Mouse (Mus musculus): ENCODE results near the gene Rrbp1.

The Rrbp1 gene

GRCm38 (mm10) chr2:144011080-144011551, at the start of gene Rrbp1:
Gene Rrbp1 (minus strand): TSS chr2:144011263.
- peak; percentile 93 for DNase-seq (ENCODE audit: low spot score)

DNA sequence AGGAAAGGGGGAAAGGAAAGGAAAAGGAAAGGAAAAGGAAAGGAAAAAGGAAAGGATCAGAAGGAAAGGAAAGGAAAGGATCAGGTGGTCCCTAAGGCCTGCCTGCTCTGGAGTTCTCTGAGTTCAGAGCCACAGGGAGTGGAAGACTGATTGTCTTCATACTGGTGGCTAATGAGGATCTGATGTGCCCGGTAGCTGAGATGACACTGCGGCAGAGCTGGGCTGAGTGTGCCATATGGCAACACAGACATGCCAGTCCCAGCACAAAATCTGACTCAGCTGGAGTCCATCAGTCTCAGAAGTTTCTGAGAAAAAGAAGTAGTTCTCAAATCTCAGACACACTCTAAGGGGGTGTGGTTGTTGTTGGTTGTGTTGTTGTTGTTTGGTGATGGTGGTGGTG, 46.7 kb upstream of the Rrbp1 start:
- DNase-seq (ENCODE audit: low spot score) = no peak

DNA sequence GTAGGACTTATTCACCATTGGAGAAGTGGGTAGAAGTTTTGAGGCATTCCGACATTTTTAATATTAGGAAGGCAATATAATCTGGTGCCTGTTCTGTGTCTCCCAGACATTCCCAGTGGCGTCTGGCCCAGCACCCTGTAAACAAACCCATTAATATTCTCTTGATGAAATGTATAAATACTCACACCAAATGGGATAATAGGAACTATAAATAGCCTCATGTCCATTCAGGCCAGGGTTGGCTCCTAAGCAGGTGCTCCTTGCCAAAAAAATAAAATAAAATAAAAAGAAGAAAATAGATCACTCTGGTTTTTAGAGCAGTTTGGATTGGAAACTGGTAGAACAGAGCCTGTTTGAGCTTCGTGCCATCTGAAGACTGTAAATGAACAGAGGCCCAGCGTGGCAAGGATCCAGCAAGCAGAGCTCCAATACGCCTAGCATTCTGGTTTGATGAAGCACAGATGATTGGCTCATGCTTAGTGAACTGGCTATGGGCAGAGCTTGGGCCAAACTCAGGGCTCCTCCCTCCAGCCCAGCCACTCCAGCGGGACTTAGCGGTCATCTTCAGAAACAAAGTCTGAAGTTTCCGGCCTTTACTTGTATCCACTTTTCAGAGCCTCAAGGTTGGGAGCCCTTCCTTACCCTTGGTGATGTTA, 41.5 kb upstream of the Rrbp1 start:
- DNase-seq (ENCODE audit: low spot score) = peak; percentile 73

- DNase-seq (ENCODE audit: low spot score) = no peak
Observed at GRCm38 (mm10) chr2:144050861-144051260, 39.8 kb upstream of the Rrbp1 start.

DNA sequence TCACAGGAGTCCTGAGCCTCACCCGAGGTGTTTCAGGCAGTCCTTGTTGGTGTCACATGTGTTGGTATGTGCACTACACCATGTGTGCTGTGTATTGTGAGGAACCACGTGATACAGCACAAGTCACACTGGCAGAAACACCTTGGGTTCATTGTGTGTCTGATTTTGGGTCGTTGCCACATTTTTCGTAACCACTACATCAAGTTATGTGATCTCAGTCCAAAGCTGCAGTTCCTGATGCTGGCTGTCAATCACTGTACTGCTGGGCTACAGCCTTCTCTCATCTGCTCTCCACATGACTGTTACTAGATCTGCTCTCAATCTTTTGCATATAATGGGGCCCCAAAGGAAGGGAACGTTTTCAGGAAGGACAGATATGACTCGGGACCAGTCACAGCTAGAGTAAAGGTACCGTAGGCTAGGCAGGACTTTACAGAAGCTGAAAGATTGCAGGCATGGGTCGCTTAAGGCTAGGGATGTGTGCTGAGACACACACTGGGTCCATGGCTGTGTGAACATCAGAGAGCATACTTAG, 39.1 kb upstream of the Rrbp1 start:
- no peak for DNase-seq (ENCODE audit: low spot score)

DNA sequence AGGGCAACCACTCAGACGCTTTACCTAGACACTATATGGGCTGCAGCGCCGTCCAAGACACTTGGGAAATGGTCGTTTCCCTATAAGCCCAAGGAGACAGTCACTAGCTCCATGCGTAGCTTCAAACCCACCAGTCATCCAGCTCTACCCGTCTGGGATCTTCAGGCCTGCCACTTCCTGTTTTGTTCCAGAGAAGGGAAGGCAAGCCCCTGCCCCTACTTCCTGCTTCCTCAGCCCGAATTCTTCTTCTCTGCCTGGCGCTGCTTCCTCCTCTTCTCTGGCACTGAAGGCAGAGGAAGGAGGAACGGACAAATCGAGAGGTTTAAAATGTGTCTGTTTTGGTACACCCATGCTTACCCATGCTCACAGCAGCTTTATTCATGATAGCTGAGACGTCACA, 35.9 kb upstream of the Rrbp1 start:
- no peak for DNase-seq (ENCODE audit: low spot score)

GRCm38 (mm10) chr2:144045756-144046560, 34.9 kb upstream of the Rrbp1 start:
- DNase-seq (ENCODE audit: low spot score) = no peak

DNA sequence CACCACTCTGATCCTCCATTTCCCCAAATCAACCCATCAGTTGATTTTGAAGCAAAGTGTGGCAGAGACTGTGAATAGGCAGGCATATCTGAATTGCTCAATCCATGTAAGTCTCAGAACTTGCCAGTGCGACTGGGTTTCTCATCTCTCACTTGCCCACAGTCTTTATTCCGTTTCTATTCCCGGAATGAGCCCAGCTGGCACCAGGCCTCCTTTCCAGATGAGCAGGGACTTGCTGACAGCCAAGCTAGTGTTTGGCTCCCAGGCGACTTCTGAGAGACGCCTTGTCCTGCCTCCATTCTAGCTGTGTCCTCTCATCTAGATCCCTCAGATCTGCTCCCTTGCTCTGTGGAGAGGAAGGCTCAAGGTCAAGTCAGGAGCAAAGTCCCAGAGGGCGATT, 33.7 kb upstream of the Rrbp1 start:
- DNase-seq (ENCODE audit: low spot score) = peak; percentile 18

- DNase-seq (ENCODE audit: low spot score) = no peak
Observed at GRCm38 (mm10) chr2:144032664-144033063, 21.6 kb upstream of the Rrbp1 start, which contains the start of gene Banf2. Gene Banf2 (plus strand): TSS chr2:144033059.

DNA sequence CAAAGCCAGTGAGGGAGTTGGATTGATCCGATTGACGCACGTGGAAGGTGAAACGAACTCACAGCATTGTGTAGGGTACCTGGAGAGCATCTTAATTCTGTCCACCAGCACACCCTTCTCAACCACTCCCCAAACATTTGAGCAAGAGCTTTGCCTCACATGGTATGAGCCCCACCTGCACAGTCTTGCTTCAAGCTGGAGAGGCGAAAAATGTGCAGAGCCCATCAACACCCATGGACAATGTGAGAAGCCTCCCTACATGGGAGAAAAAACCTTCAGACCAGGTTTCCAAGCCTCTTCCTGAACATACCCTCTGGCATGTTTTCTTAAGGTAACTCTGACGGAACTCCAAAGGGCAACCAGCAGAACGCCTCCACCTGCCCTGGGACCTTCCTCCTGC, 19.7 kb upstream of the Rrbp1 start:
- DNase-seq (ENCODE audit: low spot score) = no peak

- DNase-seq (ENCODE audit: low spot score) = no peak
Observed at GRCm38 (mm10) chr2:144026456-144026855, 15.4 kb upstream of the Rrbp1 start.

- no peak for DNase-seq (ENCODE audit: low spot score)
Observed at GRCm38 (mm10) chr2:144025361-144025760, 14.3 kb upstream of the Rrbp1 start.

DNA sequence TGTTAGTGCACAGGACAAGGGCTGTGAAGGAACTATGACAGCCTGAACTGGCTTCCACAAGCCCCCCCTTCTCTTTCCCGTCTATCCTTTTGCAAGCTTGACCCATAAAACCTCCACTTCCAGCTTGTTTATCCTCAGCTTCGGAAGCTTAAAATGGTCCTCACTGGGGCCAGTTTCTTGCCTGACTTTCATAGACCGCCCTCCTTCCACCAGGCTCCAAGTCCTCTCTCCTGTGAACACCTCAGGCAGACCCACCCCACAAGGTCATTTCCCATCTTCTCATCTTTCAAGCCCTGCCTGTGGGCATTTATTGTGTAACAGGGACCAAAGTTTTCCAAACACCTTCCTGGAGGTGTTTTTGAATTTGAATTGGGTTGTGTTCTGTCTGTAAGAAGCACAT, 11.4 kb upstream of the Rrbp1 start:
- DNase-seq (ENCODE audit: low spot score) = no peak

- no peak for DNase-seq (ENCODE audit: low spot score)
Observed at GRCm38 (mm10) chr2:144019971-144020370, 8.9 kb upstream of the Rrbp1 start.

- DNase-seq (ENCODE audit: low spot score) = no peak
Observed at GRCm38 (mm10) chr2:144015861-144016260, 4.8 kb upstream of the Rrbp1 start.

DNA sequence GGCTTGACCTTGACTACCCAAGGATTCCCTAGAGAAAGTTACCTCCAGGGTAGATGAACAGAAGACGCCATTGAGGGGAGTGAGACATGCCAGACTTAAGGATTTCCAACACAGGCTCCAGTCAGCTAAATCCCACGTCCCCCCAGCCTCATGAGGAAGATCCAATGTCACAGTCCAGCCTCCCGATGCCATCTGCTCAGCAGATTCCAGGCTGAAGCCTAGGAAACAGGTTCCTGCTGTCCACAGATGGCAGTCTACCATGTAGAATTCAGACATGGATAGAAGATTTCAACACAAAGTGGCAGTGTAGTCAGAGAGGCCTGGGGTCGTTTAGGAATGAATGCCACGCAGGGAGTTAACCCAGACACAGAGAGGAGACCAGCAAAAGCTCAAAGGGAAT, 3.4 kb upstream of the Rrbp1 start:
- no peak for DNase-seq (ENCODE audit: low spot score)

GRCm38 (mm10) chr2:144014051-144014450, 3.0 kb upstream of the Rrbp1 start:
- no peak for DNase-seq (ENCODE audit: low spot score)

DNA sequence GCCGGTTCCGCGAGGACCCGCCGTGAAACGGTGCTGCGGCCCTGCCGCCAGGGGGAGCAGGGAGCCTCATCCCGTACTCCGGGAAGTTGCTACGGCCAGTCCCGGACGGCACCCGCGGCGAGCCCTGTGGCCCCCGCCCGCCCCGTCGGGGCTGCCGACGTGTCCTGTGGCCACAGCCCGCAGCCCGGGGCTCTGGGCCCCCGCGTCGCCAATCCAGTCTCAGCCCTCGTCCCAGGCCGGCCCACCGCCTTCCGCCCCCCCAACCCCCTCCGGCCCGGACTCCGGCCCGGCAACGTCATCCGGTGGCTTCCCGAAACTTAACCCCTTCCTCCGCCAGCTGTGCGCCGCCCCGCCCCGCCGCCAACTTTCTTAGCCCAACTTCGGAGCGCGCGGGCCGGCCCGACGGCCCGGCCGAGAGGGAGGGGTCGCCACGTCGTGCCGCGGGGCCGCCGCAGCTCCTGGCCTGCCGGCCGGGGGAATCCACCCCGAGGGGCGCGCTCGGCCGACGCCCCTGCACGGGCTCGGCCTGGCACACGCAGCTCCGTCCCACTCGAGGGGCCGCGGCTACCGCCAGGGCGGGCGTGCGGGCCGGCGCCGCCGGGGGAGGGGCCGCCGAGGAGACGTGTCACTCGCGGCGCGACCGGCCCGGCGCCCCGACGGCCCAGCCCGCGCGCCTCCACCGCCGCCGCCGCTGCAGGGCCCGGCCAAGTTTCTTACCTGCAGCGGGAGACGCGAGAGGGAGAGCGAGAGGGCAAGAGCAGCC, 600 bp downstream of the Rrbp1 start:
- peak; percentile 30 for DNase-seq (ENCODE audit: low spot score)

GRCm38 (mm10) chr2:144009551-144010281, 1.3 kb downstream of the Rrbp1 start:
- peak; percentile 18 for DNase-seq (ENCODE audit: low spot score)

DNA sequence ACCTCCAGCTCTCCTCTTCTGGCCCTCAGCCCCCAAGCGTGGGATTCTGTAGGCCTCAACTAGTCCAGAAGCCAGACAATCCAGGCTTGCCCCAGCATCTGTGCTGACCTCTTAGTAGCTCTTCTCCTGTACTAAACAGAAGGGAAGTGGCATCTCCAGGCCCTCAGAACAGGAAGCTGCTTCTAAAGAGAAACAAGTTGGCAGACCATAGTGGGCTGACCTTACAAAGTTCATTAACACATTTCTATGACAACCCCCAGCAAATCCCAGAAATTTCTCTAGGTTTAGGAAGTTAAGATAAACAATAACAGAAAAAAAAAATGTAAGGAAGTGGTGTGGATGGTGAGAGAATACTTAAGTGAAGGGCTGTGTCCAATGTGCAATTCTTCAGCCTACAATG, 2.0 kb downstream of the Rrbp1 start:
- no peak for DNase-seq (ENCODE audit: low spot score)

DNA sequence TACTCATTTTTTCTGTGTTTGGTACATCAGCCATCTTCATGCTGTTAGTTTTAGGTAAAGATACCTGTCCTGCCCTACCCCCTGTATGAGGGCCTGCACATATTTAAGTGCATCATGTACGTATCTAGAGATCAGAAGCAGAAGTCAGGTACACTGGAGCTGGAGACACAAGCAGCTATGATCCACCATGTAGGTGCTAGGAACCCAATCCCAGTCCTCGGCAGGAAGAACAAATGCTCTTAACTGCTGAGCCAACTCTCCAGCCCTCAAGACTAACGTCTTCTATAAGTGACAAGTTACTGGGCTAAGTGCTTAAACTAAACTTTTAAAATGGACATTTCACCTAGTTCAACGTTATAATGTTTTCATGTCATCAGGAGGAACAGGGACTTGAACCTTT, 3.9 kb downstream of the Rrbp1 start:
- DNase-seq (ENCODE audit: low spot score) = no peak

DNA sequence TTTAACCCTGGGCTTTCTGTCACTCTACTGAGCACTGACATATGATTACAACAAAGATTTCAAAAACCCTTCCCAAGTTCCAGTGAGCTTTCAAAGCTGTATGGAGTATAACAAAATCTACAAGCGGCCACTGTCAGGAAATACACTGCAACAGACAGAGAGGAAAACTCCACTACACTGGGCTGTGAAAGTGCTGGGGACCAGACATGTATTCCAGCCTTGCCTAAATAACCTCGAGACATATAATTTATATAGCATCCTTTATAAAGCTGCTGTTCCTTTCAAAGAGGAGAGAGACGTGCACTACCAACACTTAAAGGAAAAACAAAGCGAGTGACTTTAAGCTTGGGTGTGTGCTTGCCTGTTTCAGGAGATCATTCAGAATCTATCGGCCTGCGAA, 4.4 kb downstream of the Rrbp1 start:
- DNase-seq (ENCODE audit: low spot score) = no peak
